Comparison of ENCODE assay signal across 8 mouse cellular contexts in the genomic region with DNA sequence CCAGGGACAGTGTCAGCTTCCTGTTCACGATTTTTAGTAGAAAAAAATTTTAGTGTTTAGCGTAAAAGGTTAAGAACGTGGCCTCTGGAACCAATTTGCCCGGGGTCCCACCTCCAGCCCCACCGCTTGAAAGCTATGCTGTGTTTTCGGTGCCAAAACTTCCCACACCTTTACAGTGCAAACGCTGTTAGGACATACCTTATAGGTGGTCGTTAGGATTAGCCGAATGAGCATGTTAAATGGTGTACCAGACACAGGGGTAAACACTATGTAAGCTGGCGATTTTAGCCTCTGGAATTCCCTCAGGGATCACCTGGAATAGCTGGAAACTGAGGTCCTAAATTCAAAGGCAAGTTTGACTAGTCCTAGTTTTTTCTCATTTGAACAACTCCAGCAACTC. TPM values are rescaled to one million over a fixed set of nuclear protein-coding genes. Genes with fewer than 3 reads are reported as not detected.
A peak's percentile ranks its signal among the peaks of the same experiment; 100 is the strongest.
DNase-seq lines count a peak whose midpoint lies in the region; ATAC-seq and TF ChIP-seq lines count a peak whose summit lies in the region.

No protein-coding gene starts in this region.

- H3K4me2 ChIP-seq in embryonic facial prominence, embryonic 11.5 days (ENCODE audit: low read depth, low read length): peak overlapping the region; percentile 51
- H3K4me2 ChIP-seq in hindbrain, embryonic 16.5 days (ENCODE audit: low read length): peak overlapping the region; percentile 88
- peak overlapping the region; percentile 80 for H3K4me2 ChIP-seq in midbrain, postnatal 0 days (ENCODE audit: low read depth, low read length, poor library complexity, severe bottlenecking)

- peak overlapping the region; percentile 78 for H3K9ac ChIP-seq in embryonic facial prominence, embryonic 11.5 days (replicated peaks; ENCODE audit: low read length)
- peak overlapping the region; percentile 75 for H3K9ac ChIP-seq in hindbrain, embryonic 16.5 days (ENCODE audit: low read depth, low read length)
- H3K9ac ChIP-seq in midbrain, postnatal 0 days (replicated peaks; ENCODE audit: low read length, poor library complexity, severe bottlenecking): peak overlapping the region; percentile 89

- no peaks in the 10 kb centered on the region for H3K27me3 ChIP-seq in embryonic facial prominence, embryonic 11.5 days (ENCODE audit: control insufficient read depth, insufficient read depth, low read length)
- no peaks in the 10 kb centered on the region for H3K27me3 ChIP-seq in hindbrain, embryonic 16.5 days (replicated peaks; ENCODE audit: control insufficient read depth, insufficient read depth, low read length)
- H3K27me3 ChIP-seq in midbrain, postnatal 0 days (ENCODE audit: insufficient read depth, low read length): no peaks in the 10 kb centered on the region

- peak overlapping the region; percentile 89 for H3K4me3 ChIP-seq in embryonic facial prominence, embryonic 11.5 days (ENCODE audit: low read depth, low read length)
- peak overlapping the region; percentile 79 for H3K4me3 ChIP-seq in hindbrain, embryonic 16.5 days (ENCODE audit: low read length)
- peak overlapping the region; percentile 84 for H3K4me3 ChIP-seq in midbrain, postnatal 0 days (ENCODE audit: low read depth, low read length)

- H3K27ac ChIP-seq in embryonic facial prominence, embryonic 11.5 days (replicated peaks; ENCODE audit: low read depth, low read length): no peak overlapping the region
- H3K27ac ChIP-seq in hindbrain, embryonic 16.5 days (ENCODE audit: low read depth, low read length): peak overlapping the region; percentile 93
- H3K27ac ChIP-seq in midbrain, postnatal 0 days (ENCODE audit: low read depth, low read length): peak overlapping the region; percentile 90

- ATAC-seq in embryonic facial prominence, embryonic 11.5 days (replicated peaks; ENCODE audit: insufficient number of reproducible peaks, low FRiP score, low TSS enrichment, low read depth): no peak
- no peak for ATAC-seq in hindbrain, embryonic 16.5 days
- no peak for ATAC-seq in midbrain, postnatal 0 days (ENCODE audit: low FRiP score)
- no peak for ATAC-seq in erythroid progenitor cell, adult 5-6 weeks (replicated peaks; ENCODE audit: low FRiP score, poor library complexity, severe bottlenecking)

- no peak for TF ChIP-seq CTCF in midbrain, postnatal 0 days (IDR thresholded peaks at IDR 0.05)

- no peaks in the 10 kb centered on the region for H3K9me3 ChIP-seq in embryonic facial prominence, embryonic 11.5 days (replicated peaks; ENCODE audit: control insufficient read depth, low read length)
- no peaks in the 10 kb centered on the region for H3K9me3 ChIP-seq in hindbrain, embryonic 16.5 days (ENCODE audit: control insufficient read depth, low read length)
- H3K9me3 ChIP-seq in midbrain, postnatal 0 days (ENCODE audit: low read length): no peaks in the 10 kb centered on the region

- peak; percentile 12 for DNase-seq in layer of hippocampus, adult 11-12 months (ENCODE audit: low spot score)
- DNase-seq in layer of hippocampus, postnatal 25 days (ENCODE audit: extremely low spot score in 1 of 2, low spot score in 1 of 2): no peak
- DNase-seq in embryonic facial prominence, embryonic 11.5 days (ENCODE audit: low spot score): peak; percentile 27
- no peak for DNase-seq in midbrain, postnatal 0 days (ENCODE audit: low spot score)
- DNase-seq in ovary, postnatal 36 days (ENCODE audit: low spot score): no peak
- DNase-seq in frontal cortex, postnatal 14 days (ENCODE audit: low spot score in 2 of 2): no peak

- peaks cover 14% of the 10 kb centered on the region for H3K4me1 ChIP-seq in embryonic facial prominence, embryonic 11.5 days (ENCODE audit: control insufficient read depth, insufficient read depth, low read length)
- H3K4me1 ChIP-seq in hindbrain, embryonic 16.5 days (ENCODE audit: control insufficient read depth, insufficient read depth, low read depth, low read length): peaks cover 41% of the 10 kb centered on the region
- H3K4me1 ChIP-seq in midbrain, postnatal 0 days (ENCODE audit: insufficient read depth, low read length): peaks cover 13% of the 10 kb centered on the region; the same call in 1 of the 2 replicates

- H3K36me3 ChIP-seq in embryonic facial prominence, embryonic 11.5 days (replicated peaks; ENCODE audit: control insufficient read depth, insufficient read depth, low read depth, low read length): peaks cover 5% of the 10 kb centered on the region
- peaks cover 20% of the 10 kb centered on the region for H3K36me3 ChIP-seq in hindbrain, embryonic 16.5 days (ENCODE audit: control insufficient read depth, insufficient read depth, low read length)
- peaks cover 43% of the 10 kb centered on the region for H3K36me3 ChIP-seq in midbrain, postnatal 0 days (ENCODE audit: insufficient read depth, low read length)

- WGBS in embryonic facial prominence, embryonic 11.5 days: 6% methylated on average over 10 of the region's 10 CpGs
- WGBS in hindbrain, embryonic 16.5 days: 8% methylated on average over 10 of the region's 10 CpGs
- 8% methylated on average over 10 of the region's 10 CpGs for WGBS in midbrain, postnatal 0 days

RNA-seq across cellular contexts. Expression of a gene that starts 0.5 kb away (rescaled TPM):
- 100 to 1,000 TPM; 311 to 351 TPM for total RNA-seq in layer of hippocampus, postnatal 25 days (2021)
- 1,395 and 1,560 TPM in 2 replicates for polyA plus RNA-seq in embryonic facial prominence, embryonic 11.5 days (2014; fragmentation: Nextera tagmentation; extraction: Ambion mirVana)
- polyA plus RNA-seq in hindbrain, embryonic 16.5 days (2015; fragmentation: Nextera tagmentation; extraction: Ambion mirVana): 695 and 697 TPM in 2 replicates
- 742 and 975 TPM in 2 replicates for total RNA-seq in midbrain, postnatal 0 days (2014; rRNA removed)
- 751 and 769 TPM in 2 replicates for polyA plus RNA-seq in midbrain, postnatal 0 days (2015; fragmentation: Nextera tagmentation; extraction: Ambion mirVana)
- 779 and 808 TPM in 2 replicates for total RNA-seq in erythroid progenitor cell, adult 5-6 weeks (2015; ENCODE audit: low replicate concordance)
- 194 and 380 TPM in 2 replicates for total RNA-seq in erythroid progenitor cell, adult 5-6 weeks (2017; ENCODE audit: low replicate concordance)

RNA-seq across cellular contexts. Expression of a gene that starts 0.7 kb away (rescaled TPM):
- total RNA-seq in layer of hippocampus, postnatal 25 days (2021): 10 to 100 TPM; 85.0 to 95.9 TPM
- 26.9 and 27.7 TPM in 2 replicates for polyA plus RNA-seq in embryonic facial prominence, embryonic 11.5 days (2014; fragmentation: Nextera tagmentation; extraction: Ambion mirVana)
- polyA plus RNA-seq in hindbrain, embryonic 16.5 days (2015; fragmentation: Nextera tagmentation; extraction: Ambion mirVana): 75.4 and 80.7 TPM in 2 replicates
- 39.5 and 46.1 TPM in 2 replicates for total RNA-seq in midbrain, postnatal 0 days (2014; rRNA removed)
- polyA plus RNA-seq in midbrain, postnatal 0 days (2015; fragmentation: Nextera tagmentation; extraction: Ambion mirVana): 65.8 and 68.6 TPM in 2 replicates
- 8.0 and 18.4 TPM in 2 replicates for total RNA-seq in erythroid progenitor cell, adult 5-6 weeks (2015; ENCODE audit: low replicate concordance)
- 11.5 and 17.8 TPM in 2 replicates for total RNA-seq in erythroid progenitor cell, adult 5-6 weeks (2017; ENCODE audit: low replicate concordance)

RNA-seq across cellular contexts. Expression of a gene that starts 5.0 kb away (rescaled TPM):
- 1 to 10 TPM; 6.0 to 6.6 TPM for total RNA-seq in layer of hippocampus, postnatal 25 days (2021)
- 2.9 and 3.2 TPM in 2 replicates for polyA plus RNA-seq in embryonic facial prominence, embryonic 11.5 days (2014; fragmentation: Nextera tagmentation; extraction: Ambion mirVana)
- 13.3 and 16.1 TPM in 2 replicates for polyA plus RNA-seq in hindbrain, embryonic 16.5 days (2015; fragmentation: Nextera tagmentation; extraction: Ambion mirVana)
- total RNA-seq in midbrain, postnatal 0 days (2014; rRNA removed): 8.6 and 14.1 TPM in 2 replicates
- 11.1 and 14.0 TPM in 2 replicates for polyA plus RNA-seq in midbrain, postnatal 0 days (2015; fragmentation: Nextera tagmentation; extraction: Ambion mirVana)
- total RNA-seq in erythroid progenitor cell, adult 5-6 weeks (2015; ENCODE audit: low replicate concordance): not detected in 2 replicates
- 0.26 and 2.8 TPM in 2 replicates for total RNA-seq in erythroid progenitor cell, adult 5-6 weeks (2017; ENCODE audit: low replicate concordance)

RNA-seq across cellular contexts. Expression of a gene that starts 15.9 kb away (rescaled TPM):
- 10 to 100 TPM; 13.2 to 14.2 TPM for total RNA-seq in layer of hippocampus, postnatal 25 days (2021)
- polyA plus RNA-seq in embryonic facial prominence, embryonic 11.5 days (2014; fragmentation: Nextera tagmentation; extraction: Ambion mirVana): 25.2 and 28.6 TPM in 2 replicates
- polyA plus RNA-seq in hindbrain, embryonic 16.5 days (2015; fragmentation: Nextera tagmentation; extraction: Ambion mirVana): 20.7 and 23.5 TPM in 2 replicates
- 14.3 and 15.7 TPM in 2 replicates for total RNA-seq in midbrain, postnatal 0 days (2014; rRNA removed)
- polyA plus RNA-seq in midbrain, postnatal 0 days (2015; fragmentation: Nextera tagmentation; extraction: Ambion mirVana): 14.6 and 17.3 TPM in 2 replicates
- total RNA-seq in erythroid progenitor cell, adult 5-6 weeks (2015; ENCODE audit: low replicate concordance): 3.6 and 11.3 TPM in 2 replicates
- total RNA-seq in erythroid progenitor cell, adult 5-6 weeks (2017; ENCODE audit: low replicate concordance): 4.6 and 8.2 TPM in 2 replicates

RNA-seq across cellular contexts. Expression of a gene that starts 16.2 kb away (rescaled TPM):
- total RNA-seq in layer of hippocampus, postnatal 25 days (2021): 10 to 100 TPM; 95.7 to 97.8 TPM
- 202 and 211 TPM in 2 replicates for polyA plus RNA-seq in embryonic facial prominence, embryonic 11.5 days (2014; fragmentation: Nextera tagmentation; extraction: Ambion mirVana)
- 183 and 189 TPM in 2 replicates for polyA plus RNA-seq in hindbrain, embryonic 16.5 days (2015; fragmentation: Nextera tagmentation; extraction: Ambion mirVana)
- total RNA-seq in midbrain, postnatal 0 days (2014; rRNA removed): 47.9 and 60.9 TPM in 2 replicates
- 170 and 185 TPM in 2 replicates for polyA plus RNA-seq in midbrain, postnatal 0 days (2015; fragmentation: Nextera tagmentation; extraction: Ambion mirVana)
- total RNA-seq in erythroid progenitor cell, adult 5-6 weeks (2015; ENCODE audit: low replicate concordance): 52.0 and 68.1 TPM in 2 replicates
- total RNA-seq in erythroid progenitor cell, adult 5-6 weeks (2017; ENCODE audit: low replicate concordance): 40.0 and 109 TPM in 2 replicates

Comparison
In these comparisons a context has a peak if more than half of its experiments do, and no peak if none do; other contexts are left out.
1. DNase-seq: peak in layer of hippocampus, adult 11-12 months (single experiment) and embryonic facial prominence, embryonic 11.5 days (single experiment); none in layer of hippocampus, postnatal 25 days (0 of 2), midbrain, postnatal 0 days (single experiment), ovary, postnatal 36 days (single experiment) and frontal cortex, postnatal 14 days (0 of 2).
2. Peak in every context shown above with its lines, with median percentiles within 50 percentile points of each other: H3K4me2 ChIP-seq, H3K4me3 ChIP-seq and H3K9ac ChIP-seq.